Mouse (Mus musculus) stomach, postnatal 0 days (tissue): ENCODE measurements at regions not wholly inside any gene's neighbourhood (a gene's known extent, or its start where the extent isn't known, plus 50 kb on each side); places are given as distances from the start of the nearest gene placed in this dataset.

Source experiments
- CTCF ChIP-seq: IDR thresholded peaks from 2 replicates; pipeline ENCODE4 v1.5.1; 2016; ENCODE audit warnings: antibody characterized with exemption, low read depth, mild to moderate bottlenecking, moderate library complexity
- EP300 ChIP-seq: optimal IDR thresholded peaks from 2 replicates; pipeline ENCODE3; 2016; ENCODE audit warnings: antibody characterized with exemption

DNA sequence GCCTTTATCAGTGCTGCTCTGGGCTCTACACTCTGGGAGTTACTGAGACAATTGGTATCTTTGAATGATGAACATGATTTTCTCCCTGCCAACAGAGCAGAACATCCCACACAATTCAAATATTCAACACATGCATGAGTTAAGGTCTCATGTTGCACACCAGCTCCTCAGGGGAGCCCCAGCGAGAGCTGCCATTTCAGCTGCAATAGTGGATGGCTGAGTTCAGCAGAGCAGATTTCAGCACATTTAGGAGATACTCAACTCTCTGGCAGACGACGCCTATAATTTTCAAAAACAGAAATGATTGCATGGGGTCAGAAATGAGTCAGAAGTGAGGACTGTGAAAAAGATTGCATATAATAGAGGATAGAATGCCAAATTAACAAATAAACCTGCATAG lies 105.6 kb upstream of the Tyw5 start:
- TF ChIP-seq CTCF (no peak), EP300 (no peak)
